Mouse (Mus musculus) limb, embryonic 14.5 days (tissue): ENCODE results near the gene Gpr171. TPM values are rescaled to one million over a fixed set of nuclear protein-coding genes. Genes with fewer than 3 reads are reported as not detected.

Experiments used
- ATAC-seq: fragments of 200-750 bp; cut with Nextera tagmentation; 2 replicates; pipeline ENCODE4 v1.8.0; 2017; ENCODE audit warnings: low read depth, moderate number of reproducible peaks, moderate TSS enrichment; ENCODE audit not compliant: low FRiP score
- DNase-seq: peaks from one replicate; pipeline ENCODE4 v3.0.0-alpha.2; 2015; ENCODE audit warnings: low spot score
- H3K27ac ChIP-seq: fragments of 300-500 bp; sonication (generic); replicated peaks from 2 replicates; pipeline ENCODE4 v1.5.1; 2014; ENCODE audit warnings: low read depth, mild to moderate bottlenecking, low read length, moderate library complexity, mixed read lengths
- H3K27me3 ChIP-seq: fragments of 300-500 bp; sonication (generic); 2 replicates; pipeline ENCODE4 v1.6.1; 2014; ENCODE audit warnings: low read length, mixed read lengths; ENCODE audit not compliant: control insufficient read depth, insufficient read depth
- H3K36me3 ChIP-seq: fragments of 300-500 bp; sonication (generic); 2 replicates; pipeline ENCODE4 v1.6.1; 2014; ENCODE audit warnings: mild to moderate bottlenecking, low read length, moderate library complexity, mixed read lengths; ENCODE audit not compliant: control insufficient read depth, insufficient read depth
- H3K4me1 ChIP-seq: fragments of 300-500 bp; sonication (generic); 2 replicates; pipeline ENCODE4 v1.6.1; 2014; ENCODE audit warnings: antibody characterized with exemption, low read length, mixed read lengths; ENCODE audit not compliant: control insufficient read depth, insufficient read depth
- H3K4me2 ChIP-seq: fragments of 300-500 bp; sonication (generic); replicated peaks from 2 replicates; pipeline ENCODE4 v1.6.1; 2014; ENCODE audit warnings: low read depth, mild to moderate bottlenecking, low read length, moderate library complexity; ENCODE audit not compliant: severe bottlenecking
- H3K4me3 ChIP-seq: fragments of 300-500 bp; sonication (generic); replicated peaks from 2 replicates; pipeline ENCODE4 v1.5.1; 2014; ENCODE audit warnings: low read length
- H3K9ac ChIP-seq: fragments of 300-500 bp; sonication (generic); 2 replicates; pipeline ENCODE4 v1.6.1; 2014; ENCODE audit warnings: mild to moderate bottlenecking, low read depth, low read length, moderate library complexity; ENCODE audit not compliant: severe bottlenecking
- H3K9me3 ChIP-seq: fragments of 300-500 bp; sonication (generic); 2 replicates; pipeline ENCODE4 v1.6.1; 2016; ENCODE audit warnings: low read length; ENCODE audit not compliant: control insufficient read depth
- POLR2A ChIP-seq: fragments of 200-500 bp; IDR thresholded peaks from 2 replicates; pipeline ENCODE4 v1.8.0; 2012; ENCODE audit warnings: inconsistent platforms, mild to moderate bottlenecking, moderate library complexity, borderline replicate concordance; ENCODE audit not compliant: insufficient read depth, insufficient read length; ENCODE audit errors: extremely low read depth
- WGBS: fragments of 180-500 bp; shearing (Covaris S2); extraction: QIAGEN DNeasy Blood & Tissue Kit; methylation state at CpG from one replicate; pipeline ENCODE4 v1.1.7; 2014; 5-methylcytosine and 5-hydroxymethylcytosine counted together
- polyA plus RNA-seq, 2 experiments: library from polyadenylated mRNA; depleted of rRNA in 1 of 2; stranded (reverse) in 1 of 2; unstranded in 1 of 2; fragments of >200 nt; fragmentation: Nextera tagmentation in 1 of 2; extraction: Ambion mirVana in 1 of 2; gene quantifications; 2 replicates each; pipeline versions ENCODE4 v1.2.1 to v1.2.3; 2012 to 2014

Gene Gpr171
- polyA plus RNA-seq, 2 experiments = 0.19 to 1.5 TPM

DNA sequence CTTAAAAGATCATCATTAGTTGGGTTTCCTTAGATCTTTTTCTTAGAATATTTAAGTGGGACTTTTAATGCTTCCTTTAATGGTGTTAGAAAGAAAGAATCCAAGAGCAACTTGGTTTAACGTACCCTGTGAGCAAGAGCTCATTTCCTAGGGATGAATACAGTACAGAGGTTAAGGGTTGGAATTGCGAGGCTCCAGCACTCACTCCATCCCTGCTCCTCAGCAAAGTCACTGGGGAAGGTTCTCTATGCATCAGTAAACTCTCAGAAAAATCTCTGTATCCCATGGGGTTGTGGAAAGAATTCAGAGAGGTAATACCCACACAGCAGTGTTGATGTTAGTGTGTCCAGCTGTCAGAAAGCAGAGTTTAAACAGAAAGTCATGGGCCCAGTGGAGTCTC is 38.5 kb upstream of the Gpr171 start:
- Histone ChIP-seq H3K9me3 (no peaks in the 10 kb centered on the region), H3K36me3 (no peaks in the 10 kb centered on the region), H3K9ac (no peak overlapping the region), H3K4me3 (no peak overlapping the region), H3K27ac (no peak overlapping the region), H3K4me1 (no peaks in the 10 kb centered on the region), H3K27me3 (no peaks in the 10 kb centered on the region), H3K4me2 (no peak overlapping the region)
- 56% methylated on average over 2 of the region's 2 CpGs for WGBS
- no peak for DNase-seq
- no peak for ATAC-seq
- no peak for TF ChIP-seq POLR2A

DNA sequence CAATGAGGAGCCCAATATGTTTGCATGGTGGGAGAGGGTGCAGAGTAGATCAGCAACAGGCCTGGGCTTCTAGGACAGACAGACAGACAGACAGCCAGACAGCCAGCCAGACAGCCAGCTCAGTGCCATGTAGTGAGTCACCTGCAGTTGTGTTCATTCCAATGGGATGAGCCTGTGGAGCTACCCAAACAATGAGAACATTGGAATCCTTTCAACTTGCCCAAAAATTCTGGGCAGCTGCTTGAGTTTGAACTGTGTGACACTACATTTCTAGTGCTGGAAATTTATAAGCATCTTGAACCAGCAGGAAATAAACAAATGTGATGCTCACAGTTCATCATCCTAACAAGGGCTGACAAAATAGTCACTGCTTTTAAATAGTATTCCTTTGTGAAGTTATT is 38.0 kb upstream of the Gpr171 start:
- no peaks in the 10 kb centered on the region for H3K36me3 ChIP-seq
- no peak overlapping the region for H3K27ac ChIP-seq
- no peaks in the 10 kb centered on the region for H3K4me1 ChIP-seq
- DNase-seq = no peak
- H3K4me3 ChIP-seq = no peak overlapping the region
- H3K9me3 ChIP-seq = no peaks in the 10 kb centered on the region
- H3K27me3 ChIP-seq = no peaks in the 10 kb centered on the region
- H3K4me2 ChIP-seq = no peak overlapping the region
- no peak for ATAC-seq
- no peak overlapping the region for H3K9ac ChIP-seq
- TF ChIP-seq POLR2A = no peak

DNA sequence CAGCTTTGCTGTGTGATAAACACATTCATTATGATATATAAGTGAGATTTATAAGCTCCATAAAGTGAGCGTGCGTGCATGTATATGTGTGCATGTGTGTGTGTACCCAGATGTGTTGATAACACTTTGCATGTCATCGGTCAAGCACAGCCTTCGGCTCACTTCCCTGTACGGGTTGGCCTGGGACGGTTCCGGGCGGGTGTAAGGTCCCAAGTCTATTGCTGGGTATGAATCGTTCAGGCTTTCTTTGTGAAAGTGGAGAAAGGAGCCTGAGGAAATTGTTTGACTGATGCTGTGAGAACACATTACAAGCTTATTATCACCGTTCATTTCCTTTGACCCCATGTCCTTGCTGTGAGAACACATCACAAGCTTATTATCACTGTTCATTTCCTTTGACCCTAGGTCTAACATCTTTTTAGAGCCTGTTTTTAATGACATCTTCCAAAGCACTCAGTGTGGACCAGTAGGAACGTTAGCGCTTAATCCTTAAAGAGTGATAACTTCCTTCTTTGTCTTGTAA is 37.4 kb upstream of the Gpr171 start:
- no peak overlapping the region for H3K27ac ChIP-seq
- TF ChIP-seq POLR2A = no peak
- no peaks in the 10 kb centered on the region for H3K27me3 ChIP-seq
- H3K4me2 ChIP-seq = no peak overlapping the region
- WGBS = 64% methylated on average over 12 of the region's 12 CpGs
- no peaks in the 10 kb centered on the region for H3K4me1 ChIP-seq
- no peak for ATAC-seq
- no peak overlapping the region for H3K4me3 ChIP-seq
- H3K9me3 ChIP-seq = no peaks in the 10 kb centered on the region
- no peak for DNase-seq
- H3K36me3 ChIP-seq = no peaks in the 10 kb centered on the region
- no peak overlapping the region for H3K9ac ChIP-seq

DNA sequence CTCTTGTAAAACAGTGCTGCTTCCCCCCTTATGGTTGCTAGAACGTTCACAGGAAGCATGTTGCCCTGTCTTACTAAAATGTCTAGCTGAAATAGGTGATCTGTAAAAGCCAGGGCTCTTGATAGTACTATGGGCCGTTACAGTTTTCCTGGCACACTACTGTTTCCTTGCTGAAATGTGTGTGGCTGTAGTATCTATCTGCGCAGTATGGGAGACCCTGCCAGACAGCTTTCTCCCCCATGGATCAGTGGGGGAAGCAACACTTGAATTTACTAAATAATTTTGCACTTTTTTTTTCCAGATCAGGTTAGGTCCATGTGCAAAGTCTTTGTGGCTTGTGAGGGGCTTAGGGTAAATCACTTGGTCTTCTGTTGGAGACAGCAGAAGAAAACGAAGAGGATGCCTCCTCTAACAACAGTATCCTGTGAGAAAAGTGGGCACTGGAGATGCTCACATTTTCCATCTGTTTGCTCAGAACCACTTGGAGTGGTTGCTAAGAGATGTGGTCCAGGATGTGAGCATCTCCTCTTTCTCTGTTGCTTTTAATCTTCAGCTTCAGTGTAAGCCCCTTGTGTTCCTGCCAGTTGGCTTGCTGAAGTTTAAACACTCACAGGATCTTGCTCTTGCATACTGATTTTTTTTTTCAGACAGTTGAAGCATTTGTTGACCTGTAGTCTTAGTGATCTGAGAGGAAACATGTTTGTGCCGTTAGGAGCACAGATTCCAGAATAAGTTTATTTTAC is 34.5 kb upstream of the Gpr171 start:
- no peak for DNase-seq
- TF ChIP-seq POLR2A = no peak

DNA sequence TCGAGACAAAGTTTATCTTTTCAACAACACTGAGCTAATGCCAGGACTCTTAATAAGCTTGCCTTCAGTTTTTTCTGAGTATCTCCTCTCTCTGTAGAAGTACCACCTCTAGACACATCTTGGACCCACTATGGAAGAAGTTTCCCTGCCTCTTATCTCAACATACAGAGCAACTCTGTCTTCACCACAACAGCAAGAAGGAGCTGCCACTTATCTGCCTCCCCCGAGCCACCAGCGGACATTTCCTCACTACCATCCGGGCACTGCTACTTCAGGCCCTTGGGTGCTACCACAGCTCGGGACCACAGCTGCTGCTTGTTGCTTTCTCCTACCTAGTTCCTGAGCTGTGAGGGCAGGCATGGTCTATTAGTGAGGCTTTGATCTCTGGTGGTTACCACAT is 31.6 kb upstream of the Gpr171 start:
- H3K4me1 ChIP-seq = no peaks in the 10 kb centered on the region
- H3K27ac ChIP-seq = no peak overlapping the region
- ATAC-seq = no peak
- no peaks in the 10 kb centered on the region for H3K9me3 ChIP-seq
- no peaks in the 10 kb centered on the region for H3K27me3 ChIP-seq
- no peak overlapping the region for H3K4me3 ChIP-seq
- no peak overlapping the region for H3K9ac ChIP-seq
- no peaks in the 10 kb centered on the region for H3K36me3 ChIP-seq
- no peak overlapping the region for H3K4me2 ChIP-seq
- WGBS = 75% methylated on average over 5 of the region's 5 CpGs
- DNase-seq = no peak
- no peak for TF ChIP-seq POLR2A

More for the DNA sequence above, 34.5 kb upstream of the Gpr171 start:
- Histone ChIP-seq H3K9ac (no peak overlapping the region), H3K9me3 (no peaks in the 10 kb centered on the region), H3K4me3 (no peak overlapping the region), H3K4me1 (no peaks in the 10 kb centered on the region), H3K27me3 (no peaks in the 10 kb centered on the region), H3K36me3 (no peaks in the 10 kb centered on the region), H3K27ac (no peak overlapping the region), H3K4me2 (no peak overlapping the region)
- 73% methylated on average over 5 of the region's 5 CpGs for WGBS
- ATAC-seq = no peak

DNA sequence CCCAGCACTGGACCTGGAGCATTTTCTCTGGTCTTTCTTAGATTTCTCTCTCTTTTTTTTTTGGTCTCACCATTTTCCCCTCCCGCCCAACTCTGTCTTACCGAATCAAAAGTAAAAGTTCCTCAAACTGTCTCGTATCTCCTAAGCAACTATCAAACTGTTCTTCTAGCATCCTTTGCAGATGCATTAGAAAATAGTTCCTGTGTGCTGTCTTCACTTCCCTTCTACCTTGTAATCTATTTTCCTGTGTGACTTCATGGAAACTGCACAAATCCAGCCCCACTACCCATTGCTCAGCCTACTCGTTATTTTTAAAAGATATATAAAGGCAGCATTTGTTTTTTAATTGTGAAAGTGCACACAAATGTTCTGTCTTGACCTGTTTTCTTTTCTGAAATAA is 30.3 kb upstream of the Gpr171 start:
- no peak for DNase-seq
- H3K27me3 ChIP-seq = no peaks in the 10 kb centered on the region
- no peaks in the 10 kb centered on the region for H3K9me3 ChIP-seq
- H3K9ac ChIP-seq = no peak overlapping the region
- WGBS = 77% methylated on average over 4 of the region's 4 CpGs
- H3K4me3 ChIP-seq = no peak overlapping the region
- no peak overlapping the region for H3K4me2 ChIP-seq
- H3K36me3 ChIP-seq = no peaks in the 10 kb centered on the region
- no peak for TF ChIP-seq POLR2A
- no peak for ATAC-seq
- no peak overlapping the region for H3K27ac ChIP-seq
- no peaks in the 10 kb centered on the region for H3K4me1 ChIP-seq
